In the genomic region with DNA sequence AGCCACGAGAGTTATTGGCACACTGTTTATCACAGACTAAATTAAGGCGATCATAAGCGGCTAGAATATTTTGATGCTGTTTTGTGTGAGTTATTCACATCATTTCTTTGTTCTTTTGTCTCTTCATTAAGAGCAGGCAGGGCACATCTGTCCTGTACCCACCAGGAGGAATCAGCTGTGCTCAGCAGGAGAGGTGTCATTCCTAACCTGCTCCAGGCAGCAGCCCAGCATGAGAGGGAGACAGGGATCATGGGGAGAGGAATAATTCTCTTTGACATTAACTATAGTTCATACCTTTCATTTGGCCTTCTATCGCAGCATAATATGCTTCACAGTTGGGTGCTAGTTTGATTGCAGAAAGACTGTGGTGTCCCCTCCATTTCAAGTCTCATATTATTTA, we compare ENCODE assay signal across 35 mouse cellular contexts. TPM values are rescaled to one million over a fixed set of nuclear protein-coding genes. Genes with fewer than 3 reads are reported as not detected.
A peak's percentile ranks its signal among the peaks of the same experiment; 100 is the strongest.
DNase-seq lines count a peak whose midpoint lies in the region; ATAC-seq lines count a peak whose summit lies in the region.
"Had no signal": no experiment of that assay in that cellular context is flagged by ENCODE, and none has a peak within 500 bp of the region (broad histone marks: within the 10 kb centered on the region; RNA-seq: fewer than 3 reads in every experiment).

No protein-coding gene starts in this region.

- H3K9ac ChIP-seq in hindbrain, embryonic 12.5 days = no peak overlapping the region
- no peak overlapping the region for H3K9ac ChIP-seq in neural tube, embryonic 13.5 days
- H3K9ac ChIP-seq in neural tube, embryonic 15.5 days (replicated peaks) = no peak overlapping the region
- no peak overlapping the region for H3K9ac ChIP-seq in midbrain, embryonic 15.5 days
- H3K9ac ChIP-seq: embryonic facial prominence, embryonic 13.5 days; heart, embryonic 15.5 days; limb, embryonic 12.5 days; liver, postnatal 0 days had no signal

- H3K27ac ChIP-seq in hindbrain, embryonic 12.5 days = no peak overlapping the region
- no peak overlapping the region for H3K27ac ChIP-seq in hindbrain, embryonic 10.5 days
- peak overlapping the region; percentile 2; the same call in 1 of the 2 replicates for H3K27ac ChIP-seq in neural tube, embryonic 13.5 days (replicated peaks)
- no peak overlapping the region for H3K27ac ChIP-seq in neural tube, embryonic 15.5 days (replicated peaks)
- 0 out of 2 replicates have a peak overlapping the region, but pooled peaks have one; percentile 38 for H3K27ac ChIP-seq in midbrain, embryonic 15.5 days
- H3K27ac ChIP-seq: embryonic facial prominence, embryonic 13.5 days; gastrocnemius, adult 2 months; heart, embryonic 15.5 days; limb, embryonic 12.5 days had no signal

- no peaks in the 10 kb centered on the region for H3K9me3 ChIP-seq in hindbrain, embryonic 12.5 days (replicated peaks)
- H3K9me3 ChIP-seq in hindbrain, embryonic 10.5 days = no peaks in the 10 kb centered on the region
- H3K9me3 ChIP-seq in neural tube, embryonic 13.5 days = no peaks in the 10 kb centered on the region
- no peaks in the 10 kb centered on the region for H3K9me3 ChIP-seq in neural tube, embryonic 15.5 days (replicated peaks)
- H3K9me3 ChIP-seq in midbrain, embryonic 15.5 days = no peaks in the 10 kb centered on the region
- H3K9me3 ChIP-seq: embryonic facial prominence, embryonic 13.5 days; G1E; heart, embryonic 15.5 days; limb, embryonic 12.5 days had no signal

- no peaks in the 10 kb centered on the region for H3K27me3 ChIP-seq in hindbrain, embryonic 12.5 days
- H3K27me3 ChIP-seq in hindbrain, embryonic 10.5 days (ENCODE audit: insufficient read depth, poor library complexity, severe bottlenecking) = no peaks in the 10 kb centered on the region
- no peaks in the 10 kb centered on the region for H3K27me3 ChIP-seq in neural tube, embryonic 13.5 days
- H3K27me3 ChIP-seq in neural tube, embryonic 15.5 days (replicated peaks) = no peaks in the 10 kb centered on the region
- H3K27me3 ChIP-seq in midbrain, embryonic 15.5 days (replicated peaks) = no peaks in the 10 kb centered on the region
- H3K27me3 ChIP-seq: CH12.LX; embryonic facial prominence, embryonic 13.5 days; heart, embryonic 15.5 days; limb, embryonic 12.5 days had no signal

- 53% methylated on average over 4 of the region's 4 CpGs for WGBS in hindbrain, embryonic 12.5 days
- 63% methylated on average over 4 of the region's 4 CpGs for WGBS in hindbrain, embryonic 10.5 days
- WGBS in neural tube, embryonic 13.5 days = 38% methylated on average over 4 of the region's 4 CpGs
- WGBS in neural tube, embryonic 15.5 days = 39% methylated on average over 4 of the region's 4 CpGs
- WGBS in midbrain, embryonic 15.5 days = 55% methylated on average over 4 of the region's 4 CpGs

- H3K4me3 ChIP-seq in hindbrain, embryonic 12.5 days = no peak overlapping the region
- H3K4me3 ChIP-seq in hindbrain, embryonic 10.5 days = no peak overlapping the region
- no peak overlapping the region for H3K4me3 ChIP-seq in neural tube, embryonic 13.5 days
- no peak overlapping the region for H3K4me3 ChIP-seq in neural tube, embryonic 15.5 days (replicated peaks)
- H3K4me3 ChIP-seq in midbrain, embryonic 15.5 days = no peak overlapping the region
- H3K4me3 ChIP-seq: embryonic facial prominence, embryonic 13.5 days; erythroblast, embryonic 14.5 days; gastrocnemius, adult 2 months; heart, embryonic 15.5 days; limb, embryonic 12.5 days had no signal

- no peak for DNase-seq in hindbrain, embryonic 10.5 days (ENCODE audit: low spot score)
- no peak for DNase-seq in kidney, postnatal 10 days
- DNase-seq in heart, postnatal 4 days = no peak
- DNase-seq: adrenal gland, adult 8-10 months; B cell, adult 2 months; cerebellum, adult 2 months; cerebellum, postnatal 36 days; embryo, embryonic 11 days; gastrocnemius, adult 2 months; heart, postnatal 36 days; liver, postnatal 0 days; lung, postnatal 14 days; thymus, adult 18-20 months; thymus, postnatal 36 days had no signal

- no peaks in the 10 kb centered on the region for H3K36me3 ChIP-seq in hindbrain, embryonic 12.5 days
- H3K36me3 ChIP-seq in hindbrain, embryonic 10.5 days = no peaks in the 10 kb centered on the region
- H3K36me3 ChIP-seq in neural tube, embryonic 13.5 days = no peaks in the 10 kb centered on the region
- no peaks in the 10 kb centered on the region for H3K36me3 ChIP-seq in neural tube, embryonic 15.5 days
- no peaks in the 10 kb centered on the region for H3K36me3 ChIP-seq in midbrain, embryonic 15.5 days (replicated peaks)
- H3K36me3 ChIP-seq: embryonic facial prominence, embryonic 13.5 days; G1E; heart, embryonic 15.5 days; limb, embryonic 12.5 days had no signal

- H3K4me1 ChIP-seq in hindbrain, embryonic 12.5 days = no peaks in the 10 kb centered on the region
- H3K4me1 ChIP-seq in hindbrain, embryonic 10.5 days (replicated peaks) = no peaks in the 10 kb centered on the region
- H3K4me1 ChIP-seq in neural tube, embryonic 13.5 days (replicated peaks) = 0 out of 2 replicates have a peak, but pooled peaks cover 4% of the 10 kb centered on the region
- no peaks in the 10 kb centered on the region for H3K4me1 ChIP-seq in neural tube, embryonic 15.5 days
- H3K4me1 ChIP-seq in midbrain, embryonic 15.5 days = no peaks in the 10 kb centered on the region
- H3K4me1 ChIP-seq: embryonic facial prominence, embryonic 13.5 days; heart, embryonic 15.5 days; limb, embryonic 12.5 days had no signal

- no peak overlapping the region for H3K4me2 ChIP-seq in hindbrain, embryonic 12.5 days (replicated peaks)
- H3K4me2 ChIP-seq in neural tube, embryonic 13.5 days = no peak overlapping the region
- no peak overlapping the region for H3K4me2 ChIP-seq in neural tube, embryonic 15.5 days
- no peak overlapping the region for H3K4me2 ChIP-seq in midbrain, embryonic 15.5 days
- H3K4me2 ChIP-seq: embryonic facial prominence, embryonic 13.5 days; heart, embryonic 15.5 days; limb, embryonic 12.5 days; liver, embryonic 11.5 days had no signal

- peak; percentile 85; the same call in 1 of the 2 replicates for ATAC-seq in hindbrain, embryonic 12.5 days (ENCODE audit: low FRiP score)
- ATAC-seq in neural tube, embryonic 13.5 days (ENCODE audit: low read depth) = peak; percentile 80
- no peak for ATAC-seq in neural tube, embryonic 15.5 days (ENCODE audit: low FRiP score)
- peak; percentile 83 for ATAC-seq in midbrain, embryonic 15.5 days (replicated peaks)
- ATAC-seq: liver, postnatal 0 days had no signal

RNA-seq across cellular contexts. Expression of a gene that starts 40.7 kb away (rescaled TPM):
- not detected in 2 replicates for polyA plus RNA-seq in hindbrain, embryonic 12.5 days (2016; fragmentation: Nextera tagmentation; extraction: Ambion mirVana)
- not detected in 2 replicates for polyA plus RNA-seq in hindbrain, embryonic 10.5 days (2016; fragmentation: Nextera tagmentation; extraction: Ambion mirVana)
- not detected in 2 replicates for polyA plus RNA-seq in neural tube, embryonic 13.5 days (2015; fragmentation: Nextera tagmentation; extraction: Ambion mirVana)
- polyA plus RNA-seq in neural tube, embryonic 15.5 days (2015; fragmentation: Nextera tagmentation; extraction: Ambion mirVana) = not detected in 2 replicates
- not detected in 2 replicates for polyA plus RNA-seq in midbrain, embryonic 15.5 days (2015; fragmentation: Nextera tagmentation; extraction: Ambion mirVana)
- not detected for total RNA-seq in heart, postnatal 4 days (2021)
- total RNA-seq: adrenal gland, adult 8-10 months; CH12.LX; G1E; gastrocnemius, adult 2 months; gastrocnemius, postnatal 4 days; heart, postnatal 36 days; layer of hippocampus, adult 8-10 months; left cerebral cortex, postnatal 14 days; megakaryocyte progenitor cell, adult 5-6 weeks; monocyte, adult 5-6 weeks had no signal
- polyA plus RNA-seq: cerebellum, adult 2 months; embryonic facial prominence, embryonic 13.5 days; erythroblast, embryonic 14.5 days; frontal cortex, adult 2 months; G1E; heart, embryonic 15.5 days; intestine, embryonic 14.5 days; limb, embryonic 12.5 days; liver, embryonic 11.5 days; liver, postnatal 0 days; neural tube, embryonic 11.5 days; small intestine, adult 2 months; stomach, embryonic 16.5 days had no signal

RNA-seq across cellular contexts. Expression of a gene that starts 50.5 kb away (rescaled TPM):
- 17.2 and 17.9 TPM in 2 replicates for polyA plus RNA-seq in hindbrain, embryonic 12.5 days (2016; fragmentation: Nextera tagmentation; extraction: Ambion mirVana)
- 12.0 and 12.3 TPM in 2 replicates for polyA plus RNA-seq in hindbrain, embryonic 10.5 days (2016; fragmentation: Nextera tagmentation; extraction: Ambion mirVana)
- polyA plus RNA-seq in neural tube, embryonic 13.5 days (2015; fragmentation: Nextera tagmentation; extraction: Ambion mirVana) = 26.5 and 26.6 TPM in 2 replicates
- 18.7 and 23.9 TPM in 2 replicates for polyA plus RNA-seq in neural tube, embryonic 15.5 days (2015; fragmentation: Nextera tagmentation; extraction: Ambion mirVana)
- 18.1 TPM in 2 replicates for polyA plus RNA-seq in midbrain, embryonic 15.5 days (2015; fragmentation: Nextera tagmentation; extraction: Ambion mirVana)
- total RNA-seq in heart, postnatal 4 days (2021) = 1 to 10 TPM; 7.8 to 9.2 TPM
- total RNA-seq: CH12.LX had no signal

Comparison
In these comparisons a context has a peak if more than half of its experiments do, and no peak if none do; other contexts are left out.
1. H3K27ac ChIP-seq: peak in neural tube, embryonic 13.5 days (single experiment) and midbrain, embryonic 15.5 days (single experiment); none in hindbrain, embryonic 12.5 days (single experiment), hindbrain, embryonic 10.5 days (single experiment) and neural tube, embryonic 15.5 days (single experiment).